Mouse (Mus musculus): ENCODE results near the gene Ly6g5c.

DNA sequence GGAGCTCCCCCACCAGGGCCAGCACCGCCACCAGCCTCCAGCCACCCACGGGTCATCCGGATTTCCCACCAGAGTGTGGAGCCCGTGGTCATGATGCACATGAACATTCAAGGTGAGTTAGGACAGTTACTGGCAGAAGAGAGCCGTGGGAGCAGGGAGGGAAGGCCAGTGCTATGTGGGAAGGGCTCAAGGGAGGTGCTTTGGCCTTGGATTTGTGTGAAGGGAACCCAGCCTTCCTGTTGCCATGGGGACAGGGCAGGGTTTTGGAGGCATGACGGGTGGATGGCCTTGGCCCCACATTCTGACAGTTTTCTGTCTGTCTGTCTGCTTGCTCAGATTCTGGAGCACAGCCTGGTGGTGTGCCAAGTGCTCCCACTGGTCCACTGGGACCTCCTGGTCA, 33.9 kb downstream of the Ly6g5c start:
- no peak for TF ChIP-seq EP300 (IDR thresholded peaks at IDR 0.05)
- TF ChIP-seq CTCF (IDR thresholded peaks at IDR 0.05) = no peak

Measured in lung, postnatal 0 days (tissue).